Mouse (Mus musculus): ENCODE data around the gene N6amt1. TPM values are rescaled to one million over a fixed set of nuclear protein-coding genes. Genes with fewer than 3 reads are reported as not detected.

The N6amt1 gene
- total and polyA plus RNA-seq, 3 experiments = 10.8 to 23.3 (median 18.2) TPM

GRCm38 (mm10) chr16:87382996-87383395, 29.0 kb downstream of the N6amt1 start:
- Histone ChIP-seq H3K4me3 (replicated peaks in 1 of 3; ENCODE audit: low read depth in 2 of 3, low read length in 2 of 3, poor library complexity in 1 of 3) (no peak overlapping the region), H3K36me3 (replicated peaks in 1 of 2; ENCODE audit: control insufficient read depth in 1 of 2, insufficient read depth in 1 of 2, low read length in 1 of 2) (peaks cover 62 to 82% of the 10 kb centered on the region in 2 experiments), H3K4me2 (ENCODE audit: insufficient read depth, low read depth, poor library complexity, severe bottlenecking) (no peak overlapping the region), H3K27me3 (replicated peaks) (no peaks in the 10 kb centered on the region), H3K9me3 (replicated peaks; ENCODE audit: low read length) (no peaks in the 10 kb centered on the region), H3K79me2 (replicated peaks; ENCODE audit: control insufficient read depth, extremely low read depth, insufficient read depth, poor library complexity, severe bottlenecking) (no peaks in the 10 kb centered on the region), H3K9ac (ENCODE audit: insufficient read depth, low read depth) (no peak overlapping the region), H3K27ac (ENCODE audit: insufficient read depth, low read depth) (no peak overlapping the region), H3K4me1 (ENCODE audit: control insufficient read depth in 1 of 2, insufficient read depth in 2 of 2) (no peaks in the 10 kb centered on the region)
- TF ChIP-seq ETS1 (conservative IDR thresholded peaks at IDR 0.05; ENCODE audit: low read depth, low read length) = no peak
- no peak for TF ChIP-seq MAZ (IDR thresholded peaks at IDR 0.05; ENCODE audit: low read depth, low read length)
- in situ Hi-C loops (cut with MboI; ENCODE audit: low pct_ligation_motif_present, low pct_unique_long_range_greater_than_20kb, low sequenced_read_pairs) (loop anchor here (25.0 kb wide), 1 partner anchor 1571 kb away; the partner anchor contains the start of gene Adamts1), dilution Hi-C loops (cut with MboI; ENCODE audit: extremely low pct_ligation_motif_present, extremely low pct_unique_long_range_greater_than_20kb, low sequenced_read_pairs) (no loop called here)
- DNase-seq (ENCODE audit: extremely low read depth) = no peak

GRCm38 (mm10) chr16:87384366-87384765, 30.4 kb downstream of the N6amt1 start:
- in situ Hi-C loops (cut with MboI; ENCODE audit: low pct_ligation_motif_present, low pct_unique_long_range_greater_than_20kb, low sequenced_read_pairs) = loop anchor here (25.0 kb wide), 1 partner anchor 1572 kb away; the partner anchor contains the start of gene Adamts1
- dilution Hi-C loops (cut with MboI; ENCODE audit: extremely low pct_ligation_motif_present, extremely low pct_unique_long_range_greater_than_20kb, low sequenced_read_pairs) = no loop called here

GRCm38 (mm10) chr16:87387444-87387977, 33.5 kb downstream of the N6amt1 start:
- peak; percentile 27 for DNase-seq (ENCODE audit: extremely low read depth)
- no peak overlapping the region for H3K9ac ChIP-seq (ENCODE audit: insufficient read depth, low read depth)
- H3K4me3 ChIP-seq (replicated peaks in 1 of 3; ENCODE audit: low read depth in 2 of 3, low read length in 2 of 3, poor library complexity in 1 of 3) = no peak overlapping the region
- TF ChIP-seq JUND (conservative IDR thresholded peaks at IDR 0.05; ENCODE audit: low read depth, low read length) = no peak
- TF ChIP-seq MYC (IDR thresholded peaks at IDR 0.05; ENCODE audit: low read depth, low read length) = no peak
- no peak for TF ChIP-seq EP300 (IDR thresholded peaks at IDR 0.05; ENCODE audit: low read length)
- TF ChIP-seq NRF1 (IDR thresholded peaks at IDR 0.05; ENCODE audit: low read depth, low read length) = no peak
- TF ChIP-seq ZNF384 (IDR thresholded peaks at IDR 0.05; ENCODE audit: low read depth, low read length) = no peak
- no peak for TF ChIP-seq POLR2AphosphoS2 (IDR thresholded peaks at IDR 0.05; ENCODE audit: low read depth, low read length)
- no peak for TF ChIP-seq E2F4 (IDR thresholded peaks at IDR 0.05; ENCODE audit: insufficient replicate concordance, low read depth, low read length)
- TF ChIP-seq ZC3H11A (IDR thresholded peaks at IDR 0.05; ENCODE audit: low read depth, low read length) = no peak
- no peak for TF ChIP-seq IRF4 (IDR thresholded peaks at IDR 0.05; ENCODE audit: low read depth, low read length)
- no peak for TF ChIP-seq RCOR1 (conservative IDR thresholded peaks at IDR 0.05; ENCODE audit: low read depth, low read length)
- no peak for TF ChIP-seq MEF2A (IDR thresholded peaks at IDR 0.05; ENCODE audit: borderline replicate concordance, low read depth, low read length)
- TF ChIP-seq CHD2 (IDR thresholded peaks at IDR 0.05; ENCODE audit: low read length) = no peak
- TF ChIP-seq USF1 (IDR thresholded peaks at IDR 0.05; ENCODE audit: low read depth, low read length) = no peak
- no peak for TF ChIP-seq MAZ (IDR thresholded peaks at IDR 0.05; ENCODE audit: low read depth, low read length)
- dilution Hi-C loops (cut with MboI; ENCODE audit: extremely low pct_ligation_motif_present, extremely low pct_unique_long_range_greater_than_20kb, low sequenced_read_pairs) = no loop called here
- no peak overlapping the region for H3K27ac ChIP-seq (ENCODE audit: insufficient read depth, low read depth)
- no peaks in the 10 kb centered on the region for H3K79me2 ChIP-seq (replicated peaks; ENCODE audit: control insufficient read depth, extremely low read depth, insufficient read depth, poor library complexity, severe bottlenecking)
- no peak overlapping the region for H3K4me2 ChIP-seq (ENCODE audit: insufficient read depth, low read depth, poor library complexity, severe bottlenecking)
- no peaks in the 10 kb centered on the region for H3K4me1 ChIP-seq (ENCODE audit: control insufficient read depth in 1 of 2, insufficient read depth in 2 of 2)
- in situ Hi-C loops (cut with MboI; ENCODE audit: low pct_ligation_motif_present, low pct_unique_long_range_greater_than_20kb, low sequenced_read_pairs) = loop anchor here (25.0 kb wide), 1 partner anchor 1575 kb away; the partner anchor contains the start of gene Adamts1
- H3K36me3 ChIP-seq (replicated peaks in 1 of 2; ENCODE audit: control insufficient read depth in 1 of 2, insufficient read depth in 1 of 2, low read length in 1 of 2) = peaks cover 46 to 66% of the 10 kb centered on the region in 2 experiments
- no peaks in the 10 kb centered on the region for H3K27me3 ChIP-seq (replicated peaks)
- H3K9me3 ChIP-seq (replicated peaks; ENCODE audit: low read length) = no peaks in the 10 kb centered on the region

More at GRCm38 (mm10) chr16:87384366-87384765, 30.4 kb downstream of the N6amt1 start:
- Histone ChIP-seq H3K4me1 (ENCODE audit: control insufficient read depth in 1 of 2, insufficient read depth in 2 of 2) (no peaks in the 10 kb centered on the region), H3K36me3 (replicated peaks in 1 of 2; ENCODE audit: control insufficient read depth in 1 of 2, insufficient read depth in 1 of 2, low read length in 1 of 2) (peaks cover 64 to 83% of the 10 kb centered on the region in 2 experiments), H3K27ac (ENCODE audit: insufficient read depth, low read depth) (no peak overlapping the region), H3K4me3 (replicated peaks in 1 of 3; ENCODE audit: low read depth in 2 of 3, low read length in 2 of 3, poor library complexity in 1 of 3) (no peak overlapping the region), H3K27me3 (replicated peaks) (no peaks in the 10 kb centered on the region), H3K79me2 (replicated peaks; ENCODE audit: control insufficient read depth, extremely low read depth, insufficient read depth, poor library complexity, severe bottlenecking) (no peaks in the 10 kb centered on the region), H3K9me3 (replicated peaks; ENCODE audit: low read length) (no peaks in the 10 kb centered on the region), H3K4me2 (ENCODE audit: insufficient read depth, low read depth, poor library complexity, severe bottlenecking) (no peak overlapping the region), H3K9ac (ENCODE audit: insufficient read depth, low read depth) (no peak overlapping the region)
- no peak for DNase-seq (ENCODE audit: extremely low read depth)
- TF ChIP-seq CTCF (conservative IDR thresholded peaks at IDR 0.05 in 1 of 2, IDR thresholded peaks at IDR 0.05 in 1 of 2; ENCODE audit: low read depth in 2 of 2, low read length in 2 of 2) (no peak), ZKSCAN1 (IDR thresholded peaks at IDR 0.05; ENCODE audit: borderline replicate concordance, low read depth, low read length) (no peak), JUN (IDR thresholded peaks at IDR 0.05; ENCODE audit: insufficient read depth, low read depth, low read length) (no peak), BHLHE40 (IDR thresholded peaks at IDR 0.05; ENCODE audit: low read depth, low read length) (no peak), RCOR1 (conservative IDR thresholded peaks at IDR 0.05; ENCODE audit: low read depth, low read length) (no peak), GABPA (IDR thresholded peaks at IDR 0.05; ENCODE audit: insufficient replicate concordance, low read depth, low read length) (no peak), TBP (conservative IDR thresholded peaks at IDR 0.05; ENCODE audit: low read depth, low read length) (no peak), KAT2A (IDR thresholded peaks at IDR 0.05; ENCODE audit: insufficient replicate concordance, low read length) (no peak), ZMIZ1 (IDR thresholded peaks at IDR 0.05; ENCODE audit: low read depth, low read length) (no peak), NRF1 (IDR thresholded peaks at IDR 0.05; ENCODE audit: low read depth, low read length) (no peak), CHD1 (IDR thresholded peaks at IDR 0.05; ENCODE audit: low read depth, low read length) (no peak), UBTF (IDR thresholded peaks at IDR 0.05; ENCODE audit: low read depth, low read length) (no peak), SMC3 (IDR thresholded peaks at IDR 0.05; ENCODE audit: low read depth, low read length) (no peak), MAX (IDR thresholded peaks at IDR 0.05; ENCODE audit: low read length) (no peak), ETS1 (conservative IDR thresholded peaks at IDR 0.05; ENCODE audit: low read depth, low read length) (no peak), ZNF384 (IDR thresholded peaks at IDR 0.05; ENCODE audit: low read depth, low read length) (no peak), JUND (conservative IDR thresholded peaks at IDR 0.05; ENCODE audit: low read depth, low read length) (no peak), PAX5 (IDR thresholded peaks at IDR 0.05; ENCODE audit: low read length) (no peak), E2F4 (IDR thresholded peaks at IDR 0.05; ENCODE audit: insufficient replicate concordance, low read depth, low read length) (no peak)
